Mouse (Mus musculus) intestine, embryonic 14.5 days (tissue): Measurements from ENCODE around the gene Ryk. TPM values are rescaled to one million over a fixed set of nuclear protein-coding genes. Genes with fewer than 3 reads are reported as not detected.

Experiments
- ATAC-seq: fragments of 200-750 bp; cut with Nextera tagmentation; replicated peaks from 2 replicates; pipeline ENCODE4 v1.8.0; 2017; ENCODE audit warnings: low read depth, moderate number of reproducible peaks, moderate TSS enrichment, moderate library complexity; ENCODE audit not compliant: low FRiP score, low TSS enrichment
- DNase-seq: peaks from one replicate; pipeline ENCODE4 v3.0.0-alpha.2; 2018; ENCODE audit warnings: low spot score
- H3K27ac ChIP-seq: fragments of 300-500 bp; sonication (generic); 2 replicates; pipeline ENCODE4 v1.5.1; 2014; ENCODE audit warnings: low read depth, mild to moderate bottlenecking, control low read depth
- H3K27me3 ChIP-seq: fragments of 300-500 bp; sonication (generic); replicated peaks from 2 replicates; pipeline ENCODE4 v1.6.1; 2014; ENCODE audit warnings: low read length, control low read depth; ENCODE audit not compliant: control insufficient read depth, insufficient read depth
- H3K36me3 ChIP-seq: fragments of 300-500 bp; sonication (generic); 2 replicates; pipeline ENCODE4 v1.6.1; 2014; ENCODE audit warnings: low read length, control low read depth; ENCODE audit not compliant: control insufficient read depth, insufficient read depth
- H3K4me1 ChIP-seq: fragments of 300-500 bp; sonication (generic); replicated peaks from 2 replicates; pipeline ENCODE4 v1.6.1; 2014; ENCODE audit warnings: low read length, control low read depth, mixed read lengths; ENCODE audit not compliant: control insufficient read depth, insufficient read depth
- H3K4me2 ChIP-seq: fragments of 300-500 bp; sonication (generic); 2 replicates; pipeline ENCODE4 v1.6.1; 2014; ENCODE audit warnings: low read length
- H3K4me3 ChIP-seq: fragments of 300-500 bp; sonication (generic); 2 replicates; pipeline ENCODE4 v1.5.1; 2014; ENCODE audit warnings: low read depth, low read length, control low read depth, mixed read lengths
- H3K9ac ChIP-seq: fragments of 300-500 bp; sonication (generic); 2 replicates; pipeline ENCODE4 v1.6.1; 2014; ENCODE audit warnings: mild to moderate bottlenecking, low read length
- H3K9me3 ChIP-seq: fragments of 300-500 bp; sonication (generic); 2 replicates; pipeline ENCODE4 v1.6.1; 2016; ENCODE audit warnings: low read length, control low read depth; ENCODE audit not compliant: control insufficient read depth
- WGBS: fragments of 180-500 bp; shearing (Covaris S2); extraction: QIAGEN DNeasy Blood & Tissue Kit; methylation state at CpG from one replicate; pipeline ENCODE4 v1.1.7; 2014; 5-methylcytosine and 5-hydroxymethylcytosine counted together
- polyA plus RNA-seq: library from polyadenylated mRNA; unstranded; fragments of >200 nt; fragmentation: Nextera tagmentation; extraction: Ambion mirVana; gene quantifications from 2 replicates; pipeline ENCODE4 v1.2.1, GENCODE M21; 2014

Ryk gene
- polyA plus RNA-seq, 1 experiment from 2014 or later: 24.9 TPM

DNA sequence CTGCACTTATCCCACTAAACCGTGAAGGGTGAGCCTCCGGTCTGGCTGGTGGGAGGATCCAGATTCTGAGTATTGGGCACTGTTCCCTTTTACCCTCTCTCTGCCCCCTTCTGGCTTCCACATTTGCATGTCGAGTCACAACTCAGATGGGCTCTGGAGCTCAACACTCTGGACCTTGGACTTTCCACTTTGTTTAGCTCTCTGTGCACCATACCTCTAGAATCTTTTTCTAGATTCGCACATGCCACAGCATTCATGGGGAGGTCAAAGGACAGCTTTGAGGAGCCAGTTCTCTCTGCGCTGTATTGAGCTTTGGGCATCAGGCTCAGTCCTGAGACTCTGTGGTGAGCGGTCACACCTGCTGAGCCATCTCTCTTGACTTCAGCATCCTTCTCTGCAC, 11.1 kb downstream of the Ryk start:
- no peak overlapping the region for H3K4me3 ChIP-seq
- H3K4me2 ChIP-seq: no peak overlapping the region
- H3K9me3 ChIP-seq: no peaks in the 10 kb centered on the region
- 81% methylated on average over 6 of the region's 6 CpGs for WGBS
- no peak overlapping the region for H3K9ac ChIP-seq
- H3K4me1 ChIP-seq: peaks cover 68% of the 10 kb centered on the region
- H3K36me3 ChIP-seq: no peaks in the 10 kb centered on the region
- no peaks in the 10 kb centered on the region for H3K27me3 ChIP-seq
- H3K27ac ChIP-seq: no peak overlapping the region
- ATAC-seq (no peak), DNase-seq (no peak)

DNA sequence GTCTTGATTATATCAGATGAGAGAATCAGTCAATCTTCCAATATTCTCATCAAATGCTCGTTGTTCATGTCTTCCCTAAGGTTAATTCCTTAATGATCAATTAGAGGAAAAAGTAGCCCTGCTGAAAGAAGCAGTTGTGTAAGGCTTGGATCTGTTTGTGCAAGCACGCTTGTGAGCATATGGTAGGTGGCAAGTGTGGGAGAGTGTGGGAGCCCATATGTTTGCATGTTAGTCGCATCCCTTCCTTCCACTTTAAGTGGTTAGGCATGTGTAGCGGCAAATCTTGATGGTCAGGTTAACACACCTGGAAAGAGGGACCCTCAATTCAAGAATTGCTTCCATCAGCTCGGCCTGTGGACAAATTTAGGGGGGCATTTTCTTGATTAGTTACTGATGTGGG, 11.6 kb downstream of the Ryk start:
- 89% methylated on average over 5 of the region's 5 CpGs for WGBS

DNA sequence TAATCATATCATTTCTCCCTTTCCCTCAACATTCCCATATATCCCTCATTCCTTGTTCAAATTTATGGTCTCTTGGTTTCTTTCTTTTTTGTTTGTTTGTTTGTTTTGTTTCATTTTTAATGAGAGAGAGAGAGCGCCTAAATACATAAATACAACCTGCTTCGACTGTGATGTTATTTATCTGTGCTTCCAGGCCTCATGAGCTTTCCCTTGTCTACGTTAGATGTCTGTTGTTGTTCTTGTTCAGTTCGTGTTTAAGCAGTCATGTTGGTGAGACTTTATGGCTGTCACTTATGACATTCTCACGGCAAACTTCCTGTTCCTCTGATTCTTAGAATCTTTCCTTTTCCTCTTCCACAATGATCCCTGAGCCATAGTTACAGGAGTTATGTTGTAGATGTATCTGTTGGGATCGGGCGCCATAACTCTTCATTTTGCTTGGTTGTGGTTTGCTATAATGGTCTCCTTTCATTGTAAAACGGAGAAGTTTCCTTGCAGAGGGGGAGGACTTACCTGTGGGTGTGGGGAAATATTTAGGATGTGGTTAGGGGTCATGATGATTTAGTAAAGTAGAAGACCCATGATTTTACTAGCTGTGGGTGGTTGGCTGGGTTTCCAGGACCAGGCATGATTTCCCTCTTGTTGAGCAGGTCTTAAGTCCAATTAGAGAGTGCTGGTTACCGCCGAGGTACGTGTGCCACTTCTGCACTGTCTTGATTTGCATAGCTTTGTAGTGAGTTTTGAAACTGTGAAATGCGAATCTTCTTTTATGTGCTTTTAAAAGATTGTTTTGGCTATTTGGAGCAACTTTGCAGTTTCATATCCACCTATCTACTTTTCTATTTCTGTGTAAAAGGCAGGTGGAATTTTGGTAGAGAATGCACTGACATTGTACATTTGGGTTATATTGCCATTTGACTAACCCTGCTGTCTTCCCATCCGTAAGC, 17.6 kb downstream of the Ryk start:
- no peak overlapping the region for H3K4me3 ChIP-seq
- H3K36me3 ChIP-seq: no peaks in the 10 kb centered on the region
- H3K27me3 ChIP-seq: no peaks in the 10 kb centered on the region
- H3K9ac ChIP-seq: no peak overlapping the region
- 0 out of 2 replicates have a peak, but pooled peaks cover 3% of the 10 kb centered on the region for H3K9me3 ChIP-seq
- peaks cover 14% of the 10 kb centered on the region for H3K4me1 ChIP-seq
- 85% methylated on average over 13 of the region's 13 CpGs for WGBS
- no peak overlapping the region for H3K27ac ChIP-seq
- no peak overlapping the region for H3K4me2 ChIP-seq
- no peak for ATAC-seq
- DNase-seq: no peak

More for the DNA sequence above, 11.6 kb downstream of the Ryk start:
- no peaks in the 10 kb centered on the region for H3K9me3 ChIP-seq
- no peak overlapping the region for H3K9ac ChIP-seq
- H3K4me2 ChIP-seq: no peak overlapping the region
- H3K36me3 ChIP-seq: no peaks in the 10 kb centered on the region
- ATAC-seq (no peak), DNase-seq (no peak)
- H3K27ac ChIP-seq: no peak overlapping the region
- H3K4me3 ChIP-seq: no peak overlapping the region
- peaks cover 63% of the 10 kb centered on the region for H3K4me1 ChIP-seq
- H3K27me3 ChIP-seq: no peaks in the 10 kb centered on the region

DNA sequence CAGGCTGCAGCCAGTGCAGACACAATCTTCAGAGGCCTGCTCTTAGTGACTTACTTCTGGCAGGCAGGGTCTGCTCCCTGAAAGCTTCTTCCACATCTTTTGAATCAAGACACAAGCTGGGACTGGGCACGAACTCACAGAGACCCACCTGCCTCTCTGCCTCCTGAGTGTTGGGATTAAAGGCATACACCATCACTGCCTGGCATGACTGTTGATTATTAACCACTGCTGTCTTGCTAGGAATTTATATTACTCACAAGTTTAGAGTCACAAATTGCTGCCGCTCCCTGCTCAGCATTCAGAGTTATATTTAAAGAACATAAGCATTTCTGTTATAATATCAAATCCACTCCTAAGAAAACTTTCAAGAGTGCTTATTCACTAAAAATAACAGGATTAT, 23.1 kb downstream of the Ryk start:
- no peak for DNase-seq
- Histone ChIP-seq H3K4me2 (no peak overlapping the region), H3K27me3 (no peaks in the 10 kb centered on the region), H3K27ac (peak overlapping the region; percentile 33; the same call in 1 of the 2 replicates), H3K9me3 (0 out of 2 replicates have a peak, but pooled peaks cover 7% of the 10 kb centered on the region), H3K4me1 (peaks cover 11% of the 10 kb centered on the region), H3K36me3 (peaks cover 9% of the 10 kb centered on the region; the same call in 1 of the 2 replicates), H3K4me3 (no peak overlapping the region), H3K9ac (no peak overlapping the region)
- ATAC-seq: no peak
- 74% methylated on average over 2 of the region's 2 CpGs for WGBS

DNA sequence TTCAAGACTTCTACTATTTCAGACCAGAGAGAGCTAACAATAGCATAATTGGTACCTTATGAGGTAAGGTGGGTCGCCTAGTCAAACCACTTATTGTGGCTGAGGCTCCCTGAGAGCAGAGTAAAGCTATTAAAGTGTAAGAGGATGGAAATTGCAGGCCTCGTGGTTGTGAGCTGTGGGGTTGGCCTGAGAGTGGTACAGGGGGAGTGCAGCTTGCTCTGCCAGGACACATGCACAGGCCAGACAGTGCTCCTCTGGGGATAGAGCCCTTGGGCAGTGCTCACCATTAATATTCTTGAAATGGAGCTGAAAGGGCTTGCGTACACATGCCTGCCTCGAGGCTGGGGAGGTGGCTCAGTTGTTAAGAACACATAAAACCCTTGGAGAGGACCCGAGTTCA, 23.6 kb downstream of the Ryk start:
- H3K27me3 ChIP-seq: no peaks in the 10 kb centered on the region
- H3K4me3 ChIP-seq: no peak overlapping the region
- DNase-seq: no peak
- H3K9me3 ChIP-seq: 0 out of 2 replicates have a peak, but pooled peaks cover 7% of the 10 kb centered on the region
- peaks cover 15% of the 10 kb centered on the region for H3K4me1 ChIP-seq
- H3K36me3 ChIP-seq: peaks cover 9% of the 10 kb centered on the region; the same call in 1 of the 2 replicates
- 84% methylated on average over 5 of the region's 5 CpGs for WGBS
- no peak overlapping the region for H3K9ac ChIP-seq
- ATAC-seq: no peak
- no peak overlapping the region for H3K4me2 ChIP-seq
- H3K27ac ChIP-seq: peak overlapping the region; percentile 11; the same call in 1 of the 2 replicates

DNA sequence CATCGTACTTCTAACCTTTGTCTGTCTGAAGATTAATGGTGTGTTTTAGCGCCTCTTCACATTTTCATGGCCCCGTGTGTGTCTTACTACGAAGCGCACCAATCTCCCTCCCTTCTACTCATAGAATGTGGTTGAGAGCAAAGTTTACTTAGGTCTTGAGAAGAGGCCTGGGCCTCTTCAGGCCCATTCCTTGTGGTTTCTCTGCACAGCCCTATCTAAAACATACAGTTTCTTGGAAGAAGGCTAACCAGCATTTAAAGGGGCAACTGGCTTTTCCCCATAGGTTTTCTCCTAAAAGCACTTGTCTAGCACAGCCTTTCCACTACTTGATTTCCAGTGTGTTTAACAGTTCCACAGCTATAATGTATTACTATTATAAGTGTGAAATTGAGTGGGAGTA, 24.7 kb downstream of the Ryk start:
- no peak overlapping the region for H3K4me3 ChIP-seq
- H3K4me2 ChIP-seq: no peak overlapping the region
- 0 out of 2 replicates have a peak, but pooled peaks cover 7% of the 10 kb centered on the region for H3K9me3 ChIP-seq
- 81% methylated on average over 5 of the region's 5 CpGs for WGBS
- peaks cover 9% of the 10 kb centered on the region; the same call in 1 of the 2 replicates for H3K36me3 ChIP-seq
- ATAC-seq (no peak), DNase-seq (no peak)
- no peak overlapping the region for H3K27ac ChIP-seq
- no peak overlapping the region for H3K9ac ChIP-seq
- no peaks in the 10 kb centered on the region for H3K27me3 ChIP-seq
- peaks cover 25% of the 10 kb centered on the region for H3K4me1 ChIP-seq

DNA sequence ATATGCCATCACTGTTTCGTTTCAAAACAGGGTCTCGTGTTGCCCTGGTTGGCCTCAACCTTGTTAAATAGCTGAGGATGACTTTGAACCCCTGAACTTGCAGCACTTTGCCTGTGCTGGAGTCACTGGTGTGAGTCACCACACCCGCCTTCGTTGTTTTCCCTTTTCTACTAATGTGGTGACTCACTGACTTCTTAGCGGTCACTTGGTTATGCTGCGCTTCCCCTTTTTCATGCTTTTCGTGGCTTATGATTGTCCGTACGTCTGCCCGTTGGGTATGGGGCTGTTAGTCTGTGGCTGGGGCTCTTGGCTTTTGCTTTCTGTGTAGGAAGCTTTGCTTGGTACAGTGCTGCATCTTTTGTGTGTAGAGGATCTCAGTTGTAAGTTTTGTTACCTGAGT, 25.2 kb downstream of the Ryk start:
- 94% methylated on average over 10 of the region's 10 CpGs for WGBS
- H3K27ac ChIP-seq: no peak overlapping the region
- peaks cover 27% of the 10 kb centered on the region for H3K4me1 ChIP-seq
- DNase-seq (no peak), ATAC-seq (no peak)
- H3K27me3 ChIP-seq: no peaks in the 10 kb centered on the region
- H3K4me3 ChIP-seq: no peak overlapping the region
- no peak overlapping the region for H3K4me2 ChIP-seq
- H3K36me3 ChIP-seq: peaks cover 9% of the 10 kb centered on the region; the same call in 1 of the 2 replicates
- 0 out of 2 replicates have a peak, but pooled peaks cover 7% of the 10 kb centered on the region for H3K9me3 ChIP-seq
- H3K9ac ChIP-seq: no peak overlapping the region

DNA sequence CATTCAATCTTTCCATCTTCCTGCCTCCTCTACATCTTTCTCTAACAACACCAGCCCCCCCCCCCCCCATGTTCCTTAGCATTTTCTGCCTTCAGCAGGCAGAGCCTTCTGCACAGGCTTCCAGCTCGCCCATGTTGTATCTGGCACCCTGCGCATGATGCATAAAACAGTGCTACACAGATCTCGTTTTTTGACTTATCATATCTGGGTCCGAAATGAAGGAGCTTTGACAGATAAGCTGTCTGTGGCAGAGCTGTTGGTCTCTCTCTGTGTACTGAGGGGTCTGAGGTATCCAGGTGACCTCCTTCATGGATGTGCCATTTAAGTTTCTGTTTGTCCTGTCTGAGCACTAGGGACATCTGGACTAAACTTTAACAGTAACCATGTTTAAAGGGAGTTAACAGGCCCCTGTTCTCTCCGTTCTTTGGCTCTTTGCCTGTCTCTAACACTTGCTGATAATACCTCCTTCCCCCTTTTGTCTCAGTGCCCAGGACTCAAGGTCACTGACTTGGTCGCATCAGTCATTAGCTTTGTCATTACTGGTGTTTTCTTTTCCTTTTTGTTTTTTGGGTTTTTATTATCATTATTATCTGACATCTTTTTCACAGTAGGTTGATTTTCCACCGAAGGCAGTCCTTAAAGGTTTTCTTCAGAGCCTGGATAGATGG, 26.2 kb downstream of the Ryk start:
- Histone ChIP-seq H3K27me3 (no peaks in the 10 kb centered on the region), H3K9ac (no peak overlapping the region), H3K36me3 (peaks cover 9% of the 10 kb centered on the region; the same call in 1 of the 2 replicates), H3K27ac (no peak overlapping the region), H3K4me2 (no peak overlapping the region), H3K4me3 (no peak overlapping the region), H3K4me1 (peaks cover 37% of the 10 kb centered on the region), H3K9me3 (0 out of 2 replicates have a peak, but pooled peaks cover 7% of the 10 kb centered on the region)
- 76% methylated on average over 7 of the region's 7 CpGs for WGBS
- ATAC-seq (no peak), DNase-seq (no peak)
